Mouse (Mus musculus) hindbrain, postnatal 0 days (tissue): Measurements from ENCODE around the gene Pax5. TPM values are rescaled to one million over a fixed set of nuclear protein-coding genes. Genes with fewer than 3 reads are reported as not detected.

Experiments
- ATAC-seq: fragments of 200-750 bp; cut with Nextera tagmentation; 2 replicates; pipeline ENCODE4 v1.8.0; 2017; ENCODE audit warnings: mild to moderate bottlenecking, moderate TSS enrichment, moderate library complexity
- DNase-seq: peaks from one replicate; pipeline ENCODE4 v3.0.0-alpha.2; 2015; ENCODE audit warnings: low spot score
- H3K27ac ChIP-seq: fragments of 300-500 bp; sonication (generic); 2 replicates; pipeline ENCODE4 v1.5.1; 2014; ENCODE audit warnings: mild to moderate bottlenecking
- H3K27me3 ChIP-seq: fragments of 300-500 bp; sonication (generic); 2 replicates; pipeline ENCODE4 v1.6.1; 2014; ENCODE audit warnings: low read length, mixed read lengths; ENCODE audit not compliant: insufficient read depth
- H3K36me3 ChIP-seq: fragments of 300-500 bp; sonication (generic); 2 replicates; pipeline ENCODE4 v1.6.1; 2014; ENCODE audit warnings: low read length, mixed read lengths; ENCODE audit not compliant: insufficient read depth
- H3K4me1 ChIP-seq: fragments of 300-500 bp; sonication (generic); 2 replicates; pipeline ENCODE4 v1.6.1; 2014; ENCODE audit warnings: antibody characterized with exemption, low read length, mixed read lengths; ENCODE audit not compliant: insufficient read depth
- H3K4me2 ChIP-seq: fragments of 300-500 bp; sonication (generic); 2 replicates; pipeline ENCODE4 v1.6.1; 2014; ENCODE audit warnings: low read depth, mild to moderate bottlenecking, low read length, moderate library complexity, mixed read lengths
- H3K4me3 ChIP-seq: fragments of 300-500 bp; sonication (generic); 2 replicates; pipeline ENCODE4 v1.5.1; 2014; ENCODE audit warnings: low read length
- H3K9ac ChIP-seq: fragments of 300-500 bp; sonication (generic); replicated peaks from 2 replicates; pipeline ENCODE4 v1.6.1; 2014; ENCODE audit warnings: mild to moderate bottlenecking, low read length, moderate library complexity, mixed read lengths
- H3K9me3 ChIP-seq: fragments of 300-500 bp; sonication (generic); 2 replicates; pipeline ENCODE4 v1.6.1; 2016; ENCODE audit warnings: low read length, mixed read lengths
- CTCF ChIP-seq: IDR thresholded peaks from 2 replicates; pipeline ENCODE4 v1.5.1; 2016; ENCODE audit warnings: antibody characterized with exemption, control low read depth, low read depth
- WGBS: fragments of 180-500 bp; shearing (Covaris S2); extraction: QIAGEN DNeasy Blood & Tissue Kit; methylation state at CpG from one replicate; pipeline ENCODE4 v1.1.7; 2014; 5-methylcytosine and 5-hydroxymethylcytosine counted together
- polyA plus RNA-seq: library from polyadenylated mRNA; unstranded; fragments of >200 nt; fragmentation: Nextera tagmentation; extraction: Ambion mirVana; gene quantifications from 2 replicates; pipeline ENCODE4 v1.2.1, GENCODE M21; 2015
- total RNA-seq: library from RNA; depleted of rRNA; stranded (reverse); fragments of >200 nt; gene quantifications from 2 replicates; pipeline ENCODE4 v1.2.3, GENCODE M21; 2014

Gene Pax5
- total and polyA plus RNA-seq, 2 experiments from 2014 or later: 0.81 to 10.0 TPM

GRCm38 (mm10) chr4:44569138-44569537, 141.1 kb downstream of the Pax5 start:
- DNase-seq: no peak
- H3K36me3 ChIP-seq: no peaks in the 10 kb centered on the region

GRCm38 (mm10) chr4:44568666-44569065, 141.6 kb downstream of the Pax5 start:
- ATAC-seq (no peak), DNase-seq (no peak)
- Histone ChIP-seq H3K9ac (no peak overlapping the region), H3K9me3 (no peaks in the 10 kb centered on the region), H3K27ac (no peak overlapping the region), H3K4me1 (no peaks in the 10 kb centered on the region), H3K36me3 (no peaks in the 10 kb centered on the region), H3K4me3 (no peak overlapping the region), H3K4me2 (no peak overlapping the region), H3K27me3 (peaks cover 9% of the 10 kb centered on the region; the same call in 1 of the 2 replicates)
- TF ChIP-seq CTCF: no peak
- 55% methylated on average over 10 of the region's 10 CpGs for WGBS

More at GRCm38 (mm10) chr4:44569138-44569537, 141.1 kb downstream of the Pax5 start:
- WGBS: 84% methylated on average over 10 of the region's 10 CpGs
- no peak for TF ChIP-seq CTCF
- no peak for ATAC-seq
- Histone ChIP-seq H3K27me3 (peaks cover 6% of the 10 kb centered on the region; the same call in 1 of the 2 replicates), H3K4me2 (no peak overlapping the region), H3K9me3 (no peaks in the 10 kb centered on the region), H3K27ac (no peak overlapping the region), H3K9ac (no peak overlapping the region), H3K4me1 (no peaks in the 10 kb centered on the region), H3K4me3 (no peak overlapping the region)

GRCm38 (mm10) chr4:44566401-44566800, 143.9 kb downstream of the Pax5 start:
- no peak for ATAC-seq
- Histone ChIP-seq H3K9ac (no peak overlapping the region), H3K4me3 (no peak overlapping the region), H3K27ac (no peak overlapping the region), H3K4me1 (no peaks in the 10 kb centered on the region), H3K4me2 (no peak overlapping the region), H3K27me3 (peaks cover 13% of the 10 kb centered on the region; the same call in 1 of the 2 replicates), H3K36me3 (no peaks in the 10 kb centered on the region), H3K9me3 (no peaks in the 10 kb centered on the region)
- 56% methylated on average over 8 of the region's 8 CpGs for WGBS
- no peak for DNase-seq
- TF ChIP-seq CTCF: no peak

GRCm38 (mm10) chr4:44565126-44566082, 144.9 kb downstream of the Pax5 start:
- H3K9ac ChIP-seq: no peak overlapping the region
- no peak overlapping the region for H3K4me3 ChIP-seq
- H3K36me3 ChIP-seq: no peaks in the 10 kb centered on the region
- no peak overlapping the region for H3K4me2 ChIP-seq
- no peaks in the 10 kb centered on the region for H3K9me3 ChIP-seq
- DNase-seq (no peak), ATAC-seq (no peak)
- 82% methylated on average over 12 of the region's 12 CpGs for WGBS
- H3K27ac ChIP-seq: no peak overlapping the region
- 0 out of 2 replicates have a peak, but pooled peaks cover 2% of the 10 kb centered on the region for H3K4me1 ChIP-seq
- TF ChIP-seq CTCF: no peak
- peaks cover 13% of the 10 kb centered on the region; the same call in 1 of the 2 replicates for H3K27me3 ChIP-seq

GRCm38 (mm10) chr4:44564602-44565001, 145.7 kb downstream of the Pax5 start:
- 7% methylated on average over 10 of the region's 10 CpGs for WGBS
- H3K4me3 ChIP-seq: no peak overlapping the region
- no peak overlapping the region for H3K9ac ChIP-seq
- 0 out of 2 replicates have a peak, but pooled peaks cover 2% of the 10 kb centered on the region for H3K4me1 ChIP-seq
- H3K4me2 ChIP-seq: no peak overlapping the region
- TF ChIP-seq CTCF: peak; percentile 95
- no peak overlapping the region for H3K27ac ChIP-seq
- H3K36me3 ChIP-seq: no peaks in the 10 kb centered on the region
- peak; percentile 88 for DNase-seq
- no peaks in the 10 kb centered on the region for H3K9me3 ChIP-seq
- ATAC-seq: peak; percentile 63; the same call in 1 of the 2 replicates
- peaks cover 13% of the 10 kb centered on the region; the same call in 1 of the 2 replicates for H3K27me3 ChIP-seq

DNA sequence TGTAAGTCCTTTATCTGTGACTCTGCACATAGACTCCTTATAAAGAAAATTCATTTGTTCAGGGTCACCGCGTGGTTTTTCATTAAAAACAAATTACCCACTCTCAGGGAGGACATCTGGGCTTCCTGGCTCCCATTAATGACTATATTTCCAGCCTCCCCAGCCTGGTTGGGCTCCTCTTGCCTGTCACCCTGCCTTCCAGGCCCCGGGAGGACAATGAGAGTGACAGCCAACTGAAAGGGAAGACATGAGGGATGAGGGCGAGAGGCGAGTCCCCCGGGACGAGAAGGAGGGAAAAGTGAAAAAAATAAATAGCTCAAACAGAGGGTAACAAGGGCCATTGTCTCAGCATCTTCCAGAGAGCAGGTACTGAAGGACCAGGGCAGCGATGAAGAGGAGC, 149.3 kb downstream of the Pax5 start:
- Histone ChIP-seq H3K36me3 (no peaks in the 10 kb centered on the region), H3K4me1 (peaks cover 18% of the 10 kb centered on the region), H3K27me3 (peaks cover 13% of the 10 kb centered on the region; the same call in 1 of the 2 replicates), H3K27ac (no peak overlapping the region), H3K4me2 (no peak overlapping the region), H3K9me3 (no peaks in the 10 kb centered on the region), H3K9ac (no peak overlapping the region), H3K4me3 (no peak overlapping the region)
- no peak for TF ChIP-seq CTCF
- WGBS: 24% methylated on average over 8 of the region's 8 CpGs
- no peak for DNase-seq
- no peak for ATAC-seq
